Mouse (Mus musculus) ES-E14 (cell line): ENCODE results near the gene Mindy2. TPM values are rescaled to one million over a fixed set of nuclear protein-coding genes. Genes with fewer than 3 reads are reported as not detected.

Experiments used
- DNase-seq: peaks from one replicate; pipeline ENCODE4 v3.0.0-alpha.2; 2013; ENCODE audit warnings: low read depth, low spot score
- H3K27ac ChIP-seq: 2 replicates; pipeline ENCODE4 v1.5.1; 2012; ENCODE audit warnings: low read depth, mild to moderate bottlenecking, low read length, moderate library complexity, mixed read lengths; ENCODE audit not compliant: poor library complexity, insufficient read depth, severe bottlenecking
- H3K36me3 ChIP-seq: 2 replicates; pipeline ENCODE4 v1.6.1; 2012; ENCODE audit warnings: mild to moderate bottlenecking, low read length, moderate library complexity, mixed read lengths; ENCODE audit not compliant: control insufficient read depth, poor library complexity, insufficient read depth, severe bottlenecking
- H3K4me1 ChIP-seq, 2 experiments: fragments of 150-350 bp in 1 of 2; sonication (generic) in 1 of 2; 2 replicates each; pipeline ENCODE4 v1.6.1; 2012; ENCODE audit warnings: low read length in 2 of 2, mild to moderate bottlenecking in 1 of 2, mixed read lengths in 1 of 2; ENCODE audit not compliant: control insufficient read depth in 2 of 2, insufficient read depth in 2 of 2, poor library complexity in 1 of 2
- H3K4me3 ChIP-seq, 2 experiments: fragments of 150-350 bp in 1 of 2; sonication (generic) in 1 of 2; 2 replicates each; pipeline ENCODE4 v1.5.1; 2012; ENCODE audit warnings: low read length in 2 of 2, low read depth in 1 of 2, mild to moderate bottlenecking in 1 of 2, mixed read lengths in 1 of 2; ENCODE audit not compliant: insufficient read depth in 1 of 2, poor library complexity in 1 of 2, severe bottlenecking in 1 of 2
- H3K9ac ChIP-seq: 2 replicates; pipeline ENCODE4 v1.6.1; 2012; ENCODE audit warnings: low read depth, mild to moderate bottlenecking, low read length, mixed read lengths; ENCODE audit not compliant: poor library complexity, insufficient read depth, severe bottlenecking
- H3K9me3 ChIP-seq: fragments of 150-350 bp; sonication (generic); 2 replicates; pipeline ENCODE4 v1.6.1; 2012; ENCODE audit warnings: low read depth, mild to moderate bottlenecking, low read length; ENCODE audit not compliant: control insufficient read depth, insufficient read depth
- CHD2 ChIP-seq: IDR thresholded peaks from 2 replicates; pipeline ENCODE4 v1.6.1; 2014; ENCODE audit warnings: mild to moderate bottlenecking, low read depth, low read length, inconsistent platforms
- HCFC1 ChIP-seq: IDR thresholded peaks from 2 replicates; pipeline ENCODE4 v1.6.1; 2012; ENCODE audit warnings: low read length, inconsistent platforms, borderline replicate concordance; ENCODE audit not compliant: insufficient read depth
- MAFK ChIP-seq: IDR thresholded peaks from 2 replicates; pipeline ENCODE4 v1.6.1; 2014; ENCODE audit warnings: mild to moderate bottlenecking, low read depth, low read length, inconsistent platforms; ENCODE audit not compliant: insufficient read depth
- ZC3H11A ChIP-seq: IDR thresholded peaks from 2 replicates; pipeline ENCODE4 v1.6.1; 2012; ENCODE audit warnings: low read depth, mild to moderate bottlenecking, inconsistent platforms, low read length, borderline replicate concordance
- ZNF384 ChIP-seq: IDR thresholded peaks from 2 replicates; pipeline ENCODE4 v1.6.1; 2012; ENCODE audit warnings: low read depth, low read length, inconsistent platforms
- in situ Hi-C, 2 experiments: fragments of 600-800 bp; cut with MboI; formaldehyde crosslinking; loops; one replicate each; pipeline ENCODE4 v1.15.1; 2025; ENCODE audit warnings: low sequenced_read_pairs in 2 of 2, inconsistent platforms in 1 of 2; ENCODE audit not compliant: unreplicated experiment in 2 of 2
- total RNA-seq: library from RNA; depleted of rRNA; stranded (reverse); fragments of 300-350 nt; gene quantifications from 2 replicates; pipeline ENCODE4 v1.2.3, GENCODE M21; 2012

Gene Mindy2
- total RNA-seq, 1 experiment = 0.98 TPM

DNA sequence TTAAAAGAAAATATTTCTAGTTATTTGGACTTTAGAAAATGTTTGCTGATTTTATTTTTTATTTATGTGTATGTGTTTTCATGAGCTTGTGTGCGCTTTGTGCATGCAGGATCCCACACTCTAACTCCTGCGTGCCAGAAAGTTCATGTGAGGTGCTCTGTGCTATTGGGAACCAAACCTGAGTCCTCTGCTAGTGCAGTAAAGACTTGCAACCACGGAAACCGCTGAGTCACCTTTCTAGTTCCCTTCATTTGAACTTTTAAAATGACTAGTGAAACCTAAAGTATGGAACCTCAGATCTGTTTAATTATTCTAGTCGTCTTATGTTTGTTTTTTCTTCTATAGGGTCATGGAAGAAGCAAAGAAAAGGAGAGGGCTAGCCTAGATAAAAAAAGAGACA lies 76.0 kb downstream of the Mindy2 start:
- Histone ChIP-seq H3K27ac (no peak overlapping the region), H3K36me3 (peaks cover 26% of the 10 kb centered on the region), H3K9ac (no peak overlapping the region), H3K4me3 (no peak overlapping the region), H3K4me1 (no peaks in the 10 kb centered on the region), H3K9me3 (no peaks in the 10 kb centered on the region)
- no peak for TF ChIP-seq HCFC1
- no peak for TF ChIP-seq MAFK
- no peak for TF ChIP-seq ZNF384
- no peak for TF ChIP-seq CHD2
- no peak for TF ChIP-seq ZC3H11A
- in situ Hi-C loops = no loop called here
- no peak for DNase-seq

DNA sequence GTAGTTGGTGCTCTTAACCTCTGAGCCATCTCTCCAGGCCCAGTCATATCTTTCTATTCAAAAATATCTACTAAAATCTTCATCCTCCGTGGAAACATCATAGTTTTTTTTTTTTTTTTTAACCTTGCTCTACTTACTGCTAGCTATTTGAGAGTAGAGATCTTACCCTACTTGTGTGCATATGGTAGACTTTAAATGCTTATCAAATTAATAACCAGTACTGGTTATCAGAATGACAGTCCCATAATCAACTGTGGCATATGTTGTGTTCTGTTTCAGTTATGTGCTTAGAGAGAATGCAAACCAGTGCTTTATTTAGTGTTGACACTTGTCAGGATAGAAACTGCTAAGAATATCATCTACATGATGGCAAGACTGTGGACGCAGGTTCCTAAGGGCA lies 78.9 kb downstream of the Mindy2 start:
- H3K4me1 ChIP-seq = no peaks in the 10 kb centered on the region
- H3K36me3 ChIP-seq = peaks cover 15% of the 10 kb centered on the region
- H3K9me3 ChIP-seq = no peaks in the 10 kb centered on the region
- DNase-seq = no peak
- in situ Hi-C loops = no loop called here
- no peak overlapping the region for H3K4me3 ChIP-seq
- no peak overlapping the region for H3K27ac ChIP-seq
- TF ChIP-seq CHD2 (no peak), HCFC1 (no peak), ZNF384 (no peak), ZC3H11A (no peak), MAFK (no peak)
- no peak overlapping the region for H3K9ac ChIP-seq

GRCm38 (mm10) chr9:70570351-70570750 lies 86.6 kb downstream of the Mindy2 start:
- no peak for DNase-seq
- no peak overlapping the region for H3K4me3 ChIP-seq
- in situ Hi-C loops = no loop called here
- H3K36me3 ChIP-seq = peaks cover 7% of the 10 kb centered on the region
- TF ChIP-seq ZC3H11A (no peak), CHD2 (no peak), MAFK (no peak), ZNF384 (no peak), HCFC1 (no peak)
- H3K9me3 ChIP-seq = no peaks in the 10 kb centered on the region
- no peak overlapping the region for H3K27ac ChIP-seq
- H3K9ac ChIP-seq = no peak overlapping the region
- no peaks in the 10 kb centered on the region for H3K4me1 ChIP-seq

GRCm38 (mm10) chr9:70567651-70568050 lies 89.3 kb downstream of the Mindy2 start:
- no peak overlapping the region for H3K4me3 ChIP-seq
- in situ Hi-C loops = no loop called here
- no peak for DNase-seq
- no peak overlapping the region for H3K9ac ChIP-seq
- H3K36me3 ChIP-seq = peaks cover 6% of the 10 kb centered on the region
- TF ChIP-seq ZC3H11A (no peak), ZNF384 (no peak), CHD2 (no peak), HCFC1 (no peak), MAFK (no peak)
- no peak overlapping the region for H3K27ac ChIP-seq
- H3K4me1 ChIP-seq = no peaks in the 10 kb centered on the region
- H3K9me3 ChIP-seq = no peaks in the 10 kb centered on the region

DNA sequence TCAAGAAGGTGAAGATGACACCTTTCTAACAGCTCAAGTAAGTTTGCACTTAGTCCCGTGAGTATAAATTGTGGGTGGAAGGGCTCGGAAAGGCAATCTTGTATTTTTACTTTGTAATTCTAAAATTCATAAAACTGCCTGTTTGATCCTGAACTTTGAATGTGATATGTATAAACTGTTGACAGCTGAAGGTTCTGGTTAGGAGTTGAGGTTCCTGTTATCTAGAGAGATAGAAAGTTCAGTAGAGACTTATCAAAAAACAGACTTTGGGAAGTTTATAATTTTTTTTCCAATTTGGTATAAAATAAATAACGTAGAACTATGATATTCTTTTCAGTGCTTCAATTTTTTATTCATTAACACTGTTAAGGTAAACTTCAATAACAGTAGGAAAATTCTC lies 94.1 kb downstream of the Mindy2 start:
- H3K4me1 ChIP-seq = 0 out of 4 replicates have a peak, but pooled peaks cover 0 to 1% of the 10 kb centered on the region in 2 experiments
- peaks cover 4% of the 10 kb centered on the region for H3K36me3 ChIP-seq
- H3K27ac ChIP-seq = no peak overlapping the region
- DNase-seq = no peak
- in situ Hi-C loops = no loop called here
- no peak overlapping the region for H3K9ac ChIP-seq
- no peak overlapping the region for H3K4me3 ChIP-seq
- H3K9me3 ChIP-seq = no peaks in the 10 kb centered on the region
- TF ChIP-seq ZC3H11A (no peak), ZNF384 (no peak), MAFK (no peak), CHD2 (no peak), HCFC1 (no peak)
